Mouse (Mus musculus) G1E (cell line): ENCODE data around the gene March6.

Experiments
- CTCF ChIP-seq: IDR thresholded peaks from 2 replicates; pipeline ENCODE4 v1.5.1; 2012; ENCODE audit warnings: low read depth, low read length, inconsistent platforms, mixed read lengths
- GATA1 ChIP-seq: IDR thresholded peaks from 2 replicates; pipeline ENCODE4 v1.6.1; 2012; ENCODE audit warnings: borderline replicate concordance, low read length, inconsistent platforms, mixed read lengths
- GATA2 ChIP-seq: IDR thresholded peaks from 2 replicates; pipeline ENCODE4 v1.6.1; 2012; ENCODE audit warnings: low read depth, low read length, inconsistent platforms, borderline replicate concordance
- POLR2AphosphoS5 ChIP-seq: IDR thresholded peaks from 2 replicates; pipeline ENCODE4 v1.6.1; 2012; ENCODE audit warnings: low read depth, low read length, inconsistent platforms; ENCODE audit not compliant: insufficient replicate concordance
- TAL1 ChIP-seq: conservative IDR thresholded peaks from 2 replicates; pipeline ENCODE4 v1.6.1; 2012; ENCODE audit warnings: low read depth, low read length, inconsistent platforms, mixed read lengths

DNA sequence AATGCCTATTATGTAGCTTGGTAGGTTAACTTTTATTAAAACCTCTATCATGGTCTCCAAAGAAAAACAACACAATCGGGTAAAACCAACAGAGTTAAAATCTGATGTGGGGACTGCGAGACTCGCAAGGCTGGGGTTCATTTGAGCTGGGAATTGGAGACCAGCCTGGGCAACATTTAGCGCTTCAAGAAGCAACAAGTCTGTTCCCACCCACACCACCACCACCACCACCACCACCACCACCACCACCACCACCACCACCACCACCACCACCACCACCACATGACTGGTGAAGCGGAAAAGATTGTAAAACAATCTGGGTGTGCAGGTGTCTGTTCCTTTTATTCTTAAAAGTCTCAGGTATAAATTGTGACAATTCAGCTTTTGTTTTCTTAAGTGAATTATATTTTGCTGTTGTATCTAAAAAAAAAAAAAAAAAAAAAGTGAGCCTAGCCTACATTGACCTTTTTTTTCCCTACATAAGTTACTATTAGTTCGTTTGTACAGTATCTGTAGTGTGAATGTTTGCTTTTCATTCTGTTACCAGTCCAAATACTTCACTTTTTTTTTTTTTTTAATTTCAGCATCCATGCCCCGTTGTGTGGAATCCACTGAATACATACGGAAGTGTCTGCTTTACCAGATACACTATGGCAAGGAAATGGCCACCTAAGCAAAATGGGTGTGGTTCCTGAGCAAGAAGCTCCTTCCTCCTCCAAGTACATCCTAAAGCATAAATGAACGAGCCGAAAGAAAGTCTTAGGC lies 76.6 kb downstream of the March6 start:
- TF ChIP-seq POLR2AphosphoS5: no peak
- no peak for TF ChIP-seq CTCF
- TF ChIP-seq TAL1: no peak
- no peak for TF ChIP-seq GATA1
- no peak for TF ChIP-seq GATA2
